ENCODE assay signal across 7 mouse cellular contexts in the genomic region with DNA sequence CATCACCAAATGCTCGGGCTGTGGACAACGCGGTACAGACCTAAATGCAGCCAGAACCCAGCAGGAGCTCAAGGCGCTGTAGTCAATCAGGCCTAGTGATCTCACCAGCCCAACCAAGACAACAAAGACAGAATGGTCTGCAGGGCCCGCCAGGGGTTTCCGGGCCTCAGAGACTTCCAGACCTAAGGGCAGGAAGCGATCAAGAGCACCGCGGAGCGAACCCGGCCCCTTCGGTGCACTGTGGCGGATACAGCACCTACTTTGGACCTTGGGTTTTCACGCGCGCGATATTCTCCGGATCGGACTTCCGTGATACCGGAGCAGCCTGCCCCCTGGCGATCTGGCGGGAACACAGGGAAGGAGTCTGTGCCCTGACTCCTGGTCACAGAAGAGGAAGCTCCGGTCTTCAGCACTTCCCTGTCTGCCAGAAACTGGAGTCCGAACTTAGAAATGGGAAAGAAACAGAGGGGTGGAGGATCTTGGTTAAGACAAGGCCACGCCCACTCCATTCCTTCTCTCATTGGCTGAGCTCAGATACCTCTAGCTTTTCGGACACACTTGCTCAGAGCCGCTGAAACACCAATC. TPM values are rescaled to one million over a fixed set of nuclear protein-coding genes. Genes with fewer than 3 reads are reported as not detected.
A peak's percentile ranks its signal among the peaks of the same experiment; 100 is the strongest.
DNase-seq lines count a peak whose midpoint lies in the region; ATAC-seq and TF ChIP-seq lines count a peak whose summit lies in the region.

A gene (minus strand): TSS at position 439 of the 585 bp plus-strand sequence.

- peak within 1 kb of the TSS; percentile 61 for H3K9ac ChIP-seq in intestine, postnatal 0 days (ENCODE audit: low read depth, low read length)
- peak within 1 kb of the TSS; percentile 74 for H3K9ac ChIP-seq in midbrain, embryonic 12.5 days (replicated peaks)

- WGBS in embryonic facial prominence, embryonic 10.5 days = under 1% methylated on average over 28 of the region's 28 CpGs
- WGBS in intestine, postnatal 0 days = 0% methylated on average over 28 of the region's 28 CpGs
- under 1% methylated on average over 28 of the region's 28 CpGs for WGBS in limb, embryonic 10.5 days
- WGBS in midbrain, embryonic 12.5 days = under 1% methylated on average over 28 of the region's 28 CpGs

- TF ChIP-seq CTCF in intestine, postnatal 0 days (IDR thresholded peaks at IDR 0.05; ENCODE audit: low read depth) = peak; percentile 79

- H3K4me2 ChIP-seq in intestine, postnatal 0 days (replicated peaks; ENCODE audit: low read depth) = peak within 1 kb of the TSS; percentile 75
- H3K4me2 ChIP-seq in midbrain, embryonic 12.5 days (replicated peaks) = peak within 1 kb of the TSS; percentile 68

- H3K27me3 ChIP-seq in embryonic facial prominence, embryonic 10.5 days (replicated peaks; ENCODE audit: low read depth, poor library complexity, severe bottlenecking) = peaks cover 6% of the 10 kb centered on the region; the same call in 1 of the 2 replicates
- no peaks in the 10 kb centered on the region for H3K27me3 ChIP-seq in intestine, postnatal 0 days (replicated peaks; ENCODE audit: control insufficient read depth, insufficient read depth, low read length)
- no peaks in the 10 kb centered on the region for H3K27me3 ChIP-seq in limb, embryonic 10.5 days (ENCODE audit: low read depth, poor library complexity, severe bottlenecking)
- 0 out of 2 replicates have a peak, but pooled peaks cover 5% of the 10 kb centered on the region for H3K27me3 ChIP-seq in midbrain, embryonic 12.5 days

- DNase-seq in adrenal gland, postnatal 14 days = peak; percentile 88
- peak; percentile 85 for DNase-seq in embryonic facial prominence, embryonic 10.5 days (ENCODE audit: low spot score)
- peak; percentile 84 for DNase-seq in limb, embryonic 10.5 days (ENCODE audit: low spot score)
- DNase-seq in skeletal muscle tissue, adult 2 months (ENCODE audit: low read depth, low spot score) = peak; percentile 74

- peak within 1 kb of the TSS; percentile 77 for H3K4me3 ChIP-seq in embryonic facial prominence, embryonic 10.5 days
- H3K4me3 ChIP-seq in intestine, postnatal 0 days (ENCODE audit: low read depth, low read length) = peak within 1 kb of the TSS; percentile 48
- peak within 1 kb of the TSS; percentile 69 for H3K4me3 ChIP-seq in limb, embryonic 10.5 days
- peak within 1 kb of the TSS; percentile 60 for H3K4me3 ChIP-seq in midbrain, embryonic 12.5 days

- H3K27ac ChIP-seq in embryonic facial prominence, embryonic 10.5 days (replicated peaks) = peak within 1 kb of the TSS; percentile 94
- peak within 1 kb of the TSS; percentile 80 for H3K27ac ChIP-seq in intestine, postnatal 0 days (ENCODE audit: low read depth, low read length)
- peak within 1 kb of the TSS; percentile 90 for H3K27ac ChIP-seq in limb, embryonic 10.5 days
- peak within 1 kb of the TSS; percentile 68 for H3K27ac ChIP-seq in midbrain, embryonic 12.5 days (replicated peaks)

- H3K4me1 ChIP-seq in embryonic facial prominence, embryonic 10.5 days = peaks cover 36% of the 10 kb centered on the region
- H3K4me1 ChIP-seq in intestine, postnatal 0 days (replicated peaks; ENCODE audit: control insufficient read depth, insufficient read depth, low read length) = peaks cover 4% of the 10 kb centered on the region; the same call in 1 of the 2 replicates
- H3K4me1 ChIP-seq in limb, embryonic 10.5 days = peaks cover 39% of the 10 kb centered on the region
- H3K4me1 ChIP-seq in midbrain, embryonic 12.5 days = peaks cover 11% of the 10 kb centered on the region

- peak; percentile 91 for ATAC-seq in granulocyte monocyte progenitor cell, adult 5-6 weeks (replicated peaks; ENCODE audit: poor library complexity, severe bottlenecking)
- ATAC-seq in intestine, postnatal 0 days = peak; percentile 85
- peak; percentile 88 for ATAC-seq in midbrain, embryonic 12.5 days (ENCODE audit: low FRiP score, low read depth)

- H3K36me3 ChIP-seq in embryonic facial prominence, embryonic 10.5 days (replicated peaks) = peaks cover 34% of the 10 kb centered on the region
- peaks cover 13% of the 10 kb centered on the region for H3K36me3 ChIP-seq in intestine, postnatal 0 days (ENCODE audit: control insufficient read depth, insufficient read depth)
- peaks cover 32% of the 10 kb centered on the region for H3K36me3 ChIP-seq in limb, embryonic 10.5 days
- 0 out of 2 replicates have a peak, but pooled peaks cover 14% of the 10 kb centered on the region for H3K36me3 ChIP-seq in midbrain, embryonic 12.5 days

- no peaks in the 10 kb centered on the region for H3K9me3 ChIP-seq in embryonic facial prominence, embryonic 10.5 days
- H3K9me3 ChIP-seq in intestine, postnatal 0 days (ENCODE audit: control insufficient read depth) = no peaks in the 10 kb centered on the region
- no peaks in the 10 kb centered on the region for H3K9me3 ChIP-seq in limb, embryonic 10.5 days (replicated peaks)
- no peaks in the 10 kb centered on the region for H3K9me3 ChIP-seq in midbrain, embryonic 12.5 days

RNA-seq across cellular contexts. Expression of the gene that starts here (rescaled TPM):
- 6.7 and 11.6 TPM in 2 replicates for total RNA-seq in adrenal gland, postnatal 14 days (2021)
- 10.9 and 11.2 TPM in 2 replicates for polyA plus RNA-seq in embryonic facial prominence, embryonic 10.5 days (2016; fragmentation: Nextera tagmentation; extraction: Ambion mirVana)
- total RNA-seq in granulocyte monocyte progenitor cell, adult 5-6 weeks (2014; fragmentation: Nextera tagmentation) = 30.8 and 40.3 TPM in 2 replicates
- 16.1 and 21.2 TPM in 2 replicates for total RNA-seq in granulocyte monocyte progenitor cell, adult 5-6 weeks (2017)
- 7.6 and 8.4 TPM in 2 replicates for polyA plus RNA-seq in intestine, postnatal 0 days (2015; fragmentation: Nextera tagmentation; extraction: Ambion mirVana)
- polyA plus RNA-seq in limb, embryonic 10.5 days (2016; fragmentation: Nextera tagmentation; extraction: Ambion mirVana) = 9.3 and 10.2 TPM in 2 replicates
- 6.7 and 9.1 TPM in 2 replicates for polyA plus RNA-seq in midbrain, embryonic 12.5 days (2016; fragmentation: Nextera tagmentation; extraction: Ambion mirVana)

Comparison
In these comparisons a context has a peak if more than half of its experiments do, and no peak if none do; other contexts are left out.
1. Peak in every context shown above with its lines: DNase-seq, ATAC-seq, H3K4me3 ChIP-seq and H3K27ac ChIP-seq.